Mouse (Mus musculus): ENCODE results near the gene Kcnk10. TPM values are rescaled to one million over a fixed set of nuclear protein-coding genes. Genes with fewer than 3 reads are reported as not detected.

Kcnk10 gene
- total RNA-seq, 2 experiments from 2014 or later = 0.02 TPM; not detected in 1

- intact Hi-C loops (cut with DNase I) = no loop called here
- peak in 1 of 2 experiments; percentile 4 for DNase-seq
These were observed 4.5 kb downstream of the Kcnk10 start for GRCm38 (mm10) chr12:98573317-98574270.

- intact Hi-C loops (cut with DNase I) = no loop called here
These were observed 6.0 kb downstream of the Kcnk10 start for GRCm38 (mm10) chr12:98571896-98572680.

DNA sequence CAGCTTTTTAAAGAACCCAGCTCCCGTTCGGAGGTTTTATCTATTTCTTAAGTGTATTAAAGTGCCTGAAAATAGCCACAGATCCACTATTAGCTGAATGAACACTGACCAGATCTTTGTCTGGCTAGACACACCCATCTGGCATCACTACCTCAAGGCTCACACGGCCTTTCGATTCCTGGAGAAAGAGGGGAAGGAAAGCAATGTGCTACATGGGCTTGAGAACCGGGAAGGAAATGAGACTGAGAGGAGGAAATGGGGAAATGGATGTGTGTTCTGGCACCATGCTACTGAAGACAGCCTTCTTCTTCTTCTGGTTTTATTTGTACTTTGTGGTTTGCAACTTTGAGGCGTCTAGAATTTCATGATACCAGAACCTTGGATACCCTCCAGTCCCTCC is 8.7 kb downstream of the Kcnk10 start:
- DNase-seq = no peak
- intact Hi-C loops (cut with DNase I) = no loop called here

More at GRCm38 (mm10) chr12:98571896-98572680, 6.0 kb downstream of the Kcnk10 start:
- no peak for DNase-seq

DNA sequence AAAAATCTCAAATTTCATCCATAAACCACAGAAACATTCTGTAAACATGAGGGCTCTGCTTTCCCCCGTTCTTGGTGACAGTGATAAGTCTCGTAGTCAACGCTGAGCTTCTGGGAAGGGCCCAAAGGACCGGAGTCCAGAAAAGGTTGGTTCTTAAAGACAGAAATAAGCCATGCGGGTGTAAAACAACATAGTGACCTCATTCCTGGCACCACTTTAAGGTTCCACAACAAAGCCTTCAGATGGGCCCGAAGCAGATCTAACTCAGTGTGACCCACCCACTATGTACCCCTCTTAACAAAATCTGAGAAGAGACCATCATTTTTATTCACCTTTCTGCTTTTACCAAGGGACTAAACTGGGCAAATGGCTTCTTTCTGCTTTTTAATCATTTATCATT is 10.2 kb downstream of the Kcnk10 start:
- DNase-seq = no peak
- intact Hi-C loops (cut with DNase I) = no loop called here

DNA sequence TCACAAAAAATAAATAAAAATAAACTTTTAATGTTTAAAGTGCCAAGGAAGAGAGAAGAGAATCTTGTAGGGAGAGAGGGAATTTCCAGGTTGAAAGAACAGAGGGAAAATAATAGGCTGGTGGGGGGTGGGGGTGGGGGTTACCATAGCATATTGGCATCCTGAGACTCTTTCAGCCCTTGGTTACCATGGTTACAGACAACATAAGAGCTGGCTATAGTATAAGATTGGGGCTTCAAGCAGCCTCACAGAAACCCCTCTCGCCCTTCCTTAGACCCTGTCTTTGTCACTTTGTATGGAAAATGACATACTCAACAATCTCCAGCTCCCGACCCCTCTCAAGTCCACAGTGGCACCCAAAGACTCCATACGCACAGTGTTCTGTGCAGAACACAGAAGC is 13.7 kb downstream of the Kcnk10 start:
- DNase-seq = no peak
- intact Hi-C loops (cut with DNase I) = no loop called here

DNA sequence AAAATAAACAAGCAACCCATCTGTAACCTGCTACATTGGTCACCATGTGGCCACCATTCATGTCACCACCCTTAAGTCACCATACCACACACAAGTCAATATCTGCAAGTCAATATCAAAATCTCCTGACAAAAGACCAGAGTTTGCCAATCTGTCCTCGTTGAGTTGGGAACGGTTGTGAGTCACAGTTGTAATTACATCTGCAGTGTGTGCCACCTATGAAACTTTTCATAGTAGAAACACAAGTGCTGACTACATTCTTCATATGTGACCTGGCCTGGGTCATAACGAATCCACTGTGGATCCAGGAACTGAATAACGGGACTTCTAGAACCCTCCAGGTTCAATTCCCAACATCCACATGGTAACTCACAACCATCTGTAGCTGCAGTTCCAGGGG is 14.8 kb downstream of the Kcnk10 start:
- intact Hi-C loops (cut with DNase I) = no loop called here
- DNase-seq = no peak

DNA sequence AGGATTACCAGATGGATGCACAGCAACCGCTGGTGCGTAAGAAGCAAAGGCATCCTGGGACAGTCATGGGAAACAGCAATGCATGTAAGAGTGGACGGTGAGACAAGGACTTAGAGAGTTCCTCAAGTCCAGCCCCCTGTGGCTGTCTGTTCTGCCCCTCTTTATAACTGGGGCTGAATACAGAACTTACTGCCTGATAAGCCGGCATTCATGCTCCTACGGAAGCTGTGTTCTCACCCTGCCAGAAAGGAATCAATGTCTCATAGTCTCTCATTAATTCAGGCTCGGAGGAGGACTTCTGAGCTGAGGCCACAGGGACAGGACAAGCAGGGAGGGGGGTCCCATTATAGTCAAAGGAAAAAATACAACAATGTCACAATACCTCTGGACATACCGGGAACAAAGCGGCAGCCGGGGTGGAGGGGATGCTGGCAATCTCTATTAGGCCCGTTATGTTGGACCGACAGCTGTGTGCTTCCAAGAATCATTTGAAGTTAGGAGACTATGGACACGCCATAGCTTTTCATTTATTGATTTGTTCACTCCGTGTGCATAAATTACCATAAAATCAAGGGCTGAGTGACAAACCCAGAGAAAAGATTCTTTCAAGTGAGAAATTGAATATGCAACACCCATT is 15.7 kb downstream of the Kcnk10 start:
- DNase-seq = no peak
- intact Hi-C loops (cut with DNase I) = no loop called here

GRCm38 (mm10) chr12:98560038-98560437 is 18.1 kb downstream of the Kcnk10 start:
- intact Hi-C loops (cut with DNase I) = no loop called here
- DNase-seq = peak in 1 of 2 experiments; percentile 3

- intact Hi-C loops (cut with DNase I) = no loop called here
These were observed 21.0 kb downstream of the Kcnk10 start for GRCm38 (mm10) chr12:98557013-98557677.

DNA sequence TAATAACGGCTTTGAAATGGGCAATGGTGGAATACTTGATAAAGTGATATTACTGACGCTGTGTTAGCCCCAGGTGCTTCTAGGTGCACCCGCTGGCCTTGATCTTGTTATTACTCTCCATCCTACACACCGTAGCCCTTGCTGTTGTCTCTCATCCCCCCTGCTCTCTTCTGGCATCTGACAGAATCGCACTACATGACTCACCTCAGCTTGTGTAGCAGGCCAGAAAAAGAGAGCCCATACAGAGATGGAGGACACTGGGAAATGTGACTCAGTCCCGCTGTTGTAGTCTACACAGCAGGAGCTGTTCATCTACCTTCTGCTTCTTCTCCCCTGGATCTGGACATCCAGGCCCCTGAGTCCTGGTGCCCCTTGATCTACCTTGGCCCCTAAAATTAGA is 28.1 kb downstream of the Kcnk10 start:
- intact Hi-C loops (cut with DNase I) = no loop called here
- DNase-seq = no peak

More at GRCm38 (mm10) chr12:98557013-98557677, 21.0 kb downstream of the Kcnk10 start:
- DNase-seq = no peak

DNA sequence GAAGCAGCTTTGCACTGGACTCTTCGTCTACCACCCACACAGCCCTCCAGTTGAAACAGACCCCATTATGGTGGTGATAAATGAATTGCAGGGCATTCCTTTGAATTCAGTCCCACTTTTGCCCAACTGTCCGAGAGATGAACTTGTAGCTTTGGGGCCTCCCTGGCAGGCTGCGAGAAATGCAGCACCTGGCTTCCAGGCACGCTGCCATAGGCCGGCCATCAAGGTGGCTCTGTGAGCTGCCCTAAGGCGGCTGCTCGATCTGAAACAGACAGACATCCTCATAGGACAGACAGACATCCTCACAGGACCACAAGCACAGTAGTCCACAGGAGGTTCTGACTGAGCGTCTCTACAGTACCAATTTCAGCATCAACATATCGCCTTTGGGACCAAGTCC is 30.0 kb downstream of the Kcnk10 start:
- DNase-seq = no peak
- intact Hi-C loops (cut with DNase I) = no loop called here

GRCm38 (mm10) chr12:98545875-98546274 is 32.2 kb downstream of the Kcnk10 start:
- intact Hi-C loops (cut with DNase I) = no loop called here
- no peak for DNase-seq

- intact Hi-C loops (cut with DNase I) = no loop called here
These were observed 32.9 kb downstream of the Kcnk10 start for GRCm38 (mm10) chr12:98545251-98545560.

DNA sequence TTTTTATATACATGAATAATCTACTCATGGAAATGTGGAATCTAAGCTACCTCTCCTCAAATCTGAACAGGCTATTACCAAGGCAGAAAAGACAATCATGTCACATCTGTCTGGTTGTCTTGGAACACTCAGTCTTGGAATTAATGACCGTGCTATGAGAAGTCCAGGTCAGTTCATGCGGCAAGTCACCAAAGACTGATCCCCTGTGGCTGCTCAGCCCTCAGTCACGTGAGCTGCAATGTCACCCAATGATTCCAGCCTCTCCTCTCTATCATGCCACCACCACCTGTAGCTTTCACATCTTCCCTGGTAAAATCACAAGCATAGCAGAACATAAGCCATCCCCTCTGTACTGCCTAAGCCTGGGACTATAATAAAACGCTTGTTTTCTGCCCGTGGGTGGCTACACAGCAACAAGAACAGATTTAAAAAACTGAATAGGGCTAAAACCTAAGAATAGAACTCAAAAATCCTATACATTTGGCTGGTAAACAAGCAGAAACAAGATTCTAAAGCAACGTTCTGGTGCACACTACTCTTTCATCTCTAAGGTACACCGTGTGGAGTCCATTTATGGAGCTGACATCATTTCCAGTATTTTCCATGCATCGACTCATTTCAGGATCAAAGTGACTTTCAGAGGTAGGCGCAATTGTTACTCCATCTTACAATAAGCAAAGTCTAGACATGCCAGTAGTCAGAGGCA is 33.4 kb downstream of the Kcnk10 start:
- intact Hi-C loops (cut with DNase I) = no loop called here
- no peak for DNase-seq

More at GRCm38 (mm10) chr12:98545251-98545560, 32.9 kb downstream of the Kcnk10 start:
- no peak for DNase-seq

GRCm38 (mm10) chr12:98536760-98537159 is 41.4 kb downstream of the Kcnk10 start:
- DNase-seq = no peak
- intact Hi-C loops (cut with DNase I) = no loop called here

GRCm38 (mm10) chr12:98536036-98536435 is 42.1 kb downstream of the Kcnk10 start:
- DNase-seq = no peak
- intact Hi-C loops (cut with DNase I) = no loop called here

DNA sequence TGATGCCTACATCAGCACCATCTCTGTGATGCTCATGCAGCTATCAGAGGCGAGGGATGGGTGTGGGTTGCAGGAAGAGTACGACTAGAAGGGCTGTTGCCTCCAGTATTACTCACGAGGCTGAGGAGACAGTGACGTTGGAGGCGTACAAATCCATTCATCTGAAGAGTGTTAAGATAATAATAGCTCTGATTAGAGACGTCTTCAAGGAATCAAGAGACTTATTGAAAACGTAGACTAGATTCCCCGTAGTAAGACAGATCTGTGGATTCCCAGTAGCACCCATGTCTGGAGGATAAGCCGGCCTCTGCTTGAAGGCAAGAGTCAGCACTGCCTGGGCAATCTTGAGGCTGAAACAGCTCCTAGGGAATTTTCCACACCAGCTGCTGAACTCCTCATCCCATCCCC is 42.6 kb downstream of the Kcnk10 start:
- intact Hi-C loops (cut with DNase I) = no loop called here
- no peak for DNase-seq

DNA sequence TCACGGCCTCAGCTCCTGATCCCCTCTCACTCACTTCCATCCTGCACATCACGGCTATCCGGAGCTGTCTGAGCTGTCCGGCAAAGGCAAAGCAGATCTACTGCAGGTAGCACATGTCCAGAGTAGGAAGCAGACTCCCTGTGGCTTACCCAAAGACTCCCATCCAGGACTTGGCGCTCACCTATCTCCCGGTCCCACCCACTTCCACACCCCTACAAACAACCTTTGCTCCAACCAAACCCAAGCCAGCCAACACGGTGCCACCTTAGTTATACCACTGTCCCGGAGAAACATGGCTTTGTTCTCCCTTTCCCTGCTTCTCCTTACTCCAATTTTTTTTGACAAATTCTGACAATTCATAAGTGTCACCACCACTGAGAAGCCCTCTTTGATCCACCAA is 49.5 kb downstream of the Kcnk10 start:
- intact Hi-C loops (cut with DNase I) = no loop called here
- DNase-seq = no peak

DNA sequence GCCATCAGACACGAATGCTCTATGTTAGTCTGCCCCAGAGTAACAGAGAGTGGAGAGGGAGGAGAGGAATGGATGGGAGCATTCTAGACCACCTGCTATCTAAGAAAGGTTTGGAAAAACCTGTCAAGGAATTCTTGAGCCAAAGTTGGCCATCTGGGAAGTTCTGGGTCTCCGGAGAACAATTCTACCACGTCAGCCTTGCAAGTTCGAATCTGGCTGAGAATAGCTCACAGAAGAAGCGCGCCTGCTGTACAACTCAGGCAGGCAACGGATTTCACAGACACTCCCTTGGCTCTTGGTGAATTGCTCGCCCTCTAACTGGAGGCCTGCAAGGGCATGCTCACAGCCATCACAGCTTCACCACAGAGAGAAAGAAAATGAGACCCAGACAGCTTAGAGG is 52.7 kb downstream of the Kcnk10 start:
- no peak for DNase-seq
- intact Hi-C loops (cut with DNase I) = no loop called here
